Mouse (Mus musculus) MEL (cell line): ENCODE results near the gene Fam49a.

Experiments
- CTCF ChIP-seq, 3 experiments: IDR thresholded peaks in 2 of 3; conservative IDR thresholded peaks in 1 of 3; 2 replicates each; pipeline ENCODE4 v1.5.1; 2011 to 2012; ENCODE audit warnings: low read length in 3 of 3, low read depth in 2 of 3, mild to moderate bottlenecking in 2 of 3, improper control_type of control experiment in 1 of 3, inconsistent platforms in 1 of 3, mixed read lengths in 1 of 3, moderate library complexity in 1 of 3; ENCODE audit not compliant: control insufficient read depth in 1 of 3, insufficient read depth in 1 of 3, poor library complexity in 1 of 3, severe bottlenecking in 1 of 3
- EP300 ChIP-seq, 2 experiments: IDR thresholded peaks; 2 replicates each; pipeline ENCODE4 v1.6.1; 2011; ENCODE audit warnings: improper control_type of control experiment in 2 of 2, low read length in 2 of 2, low read depth in 1 of 2, mild to moderate bottlenecking in 1 of 2
- GATA1 ChIP-seq: IDR thresholded peaks from 2 replicates; pipeline ENCODE4 v1.6.1; 2011; ENCODE audit warnings: low read depth, low read length, improper control_type of control experiment
- HCFC1 ChIP-seq: IDR thresholded peaks from 2 replicates; pipeline ENCODE4 v1.6.1; 2012; ENCODE audit warnings: low read depth, mild to moderate bottlenecking, inconsistent platforms, low read length, improper control_type of control experiment, moderate library complexity
- MAFK ChIP-seq: IDR thresholded peaks from 2 replicates; pipeline ENCODE4 v1.6.1; 2011; ENCODE audit warnings: low read depth, mild to moderate bottlenecking, low read length, improper control_type of control experiment, borderline replicate concordance
- MAX ChIP-seq: IDR thresholded peaks from 2 replicates; pipeline ENCODE4 v1.6.1; 2011; ENCODE audit warnings: low read length, improper control_type of control experiment
- MYC ChIP-seq: IDR thresholded peaks from 2 replicates; pipeline ENCODE4 v1.6.1; 2011; ENCODE audit warnings: low read depth, mild to moderate bottlenecking, low read length, improper control_type of control experiment, moderate library complexity
- NRF1 ChIP-seq: IDR thresholded peaks from 2 replicates; pipeline ENCODE4 v1.6.1; 2014; ENCODE audit warnings: low read depth, mild to moderate bottlenecking, inconsistent platforms, low read length, improper control_type of control experiment, moderate library complexity; ENCODE audit not compliant: poor library complexity, insufficient read depth, severe bottlenecking
- POLR2AphosphoS2 ChIP-seq: IDR thresholded peaks from 2 replicates; pipeline ENCODE4 v1.6.1; 2011; ENCODE audit warnings: low read length, improper control_type of control experiment
- RAD21 ChIP-seq: IDR thresholded peaks from 2 replicates; pipeline ENCODE4 v1.6.1; 2011; ENCODE audit warnings: mild to moderate bottlenecking, low read depth, low read length, improper control_type of control experiment
- SIN3A ChIP-seq: IDR thresholded peaks from 2 replicates; pipeline ENCODE4 v1.6.1; 2012; ENCODE audit warnings: low read length, improper control_type of control experiment, inconsistent platforms
- SMC3 ChIP-seq: IDR thresholded peaks from 2 replicates; pipeline ENCODE4 v1.6.1; 2011; ENCODE audit warnings: low read depth, low read length, improper control_type of control experiment
- USF1 ChIP-seq: IDR thresholded peaks from 2 replicates; pipeline ENCODE4 v1.6.1; 2014; ENCODE audit warnings: low read depth, mild to moderate bottlenecking, inconsistent platforms, low read length, improper control_type of control experiment, moderate library complexity
- ZC3H11A ChIP-seq: IDR thresholded peaks from 2 replicates; pipeline ENCODE4 v1.6.1; 2012; ENCODE audit warnings: low read depth, mild to moderate bottlenecking, inconsistent platforms, low read length, improper control_type of control experiment

DNA sequence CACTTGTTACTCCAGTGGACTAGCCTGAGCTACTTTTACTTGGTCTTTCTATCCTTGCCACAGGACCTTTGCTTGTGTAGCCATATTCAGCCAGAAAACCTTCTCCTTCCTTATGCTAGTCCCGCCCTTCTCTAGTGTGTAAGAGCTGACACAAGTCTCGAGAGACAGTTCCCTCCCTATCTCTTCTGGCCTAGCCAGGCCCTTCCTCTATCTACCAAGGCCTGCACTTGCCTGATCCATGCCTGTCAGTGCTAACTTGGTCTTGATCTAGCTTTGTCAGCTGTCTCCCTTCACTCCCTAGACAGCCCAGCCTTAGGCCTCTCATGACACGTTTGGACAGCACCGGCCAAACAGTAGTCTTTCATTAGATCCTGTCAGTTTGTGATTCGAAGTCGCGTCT lies 166.9 kb downstream of the Fam49a start:
- TF ChIP-seq CTCF (IDR thresholded peaks at IDR 0.05 in 2 of 3, conservative IDR thresholded peaks at IDR 0.05 in 1 of 3; ENCODE audit: control insufficient read depth in 1 of 3, insufficient read depth in 1 of 3, low read depth in 2 of 3, low read length in 3 of 3, poor library complexity in 1 of 3, severe bottlenecking in 1 of 3) (no peak), MYC (no peak), SIN3A (no peak), MAX (no peak), POLR2AphosphoS2 (no peak), RAD21 (no peak), EP300 (IDR thresholded peaks at IDR 0.05; ENCODE audit: low read depth in 1 of 2, low read length in 2 of 2) (no peak), MAFK (no peak), GATA1 (no peak), NRF1 (no peak), SMC3 (no peak), USF1 (no peak), HCFC1 (no peak), ZC3H11A (no peak)
